Mouse (Mus musculus): ENCODE data around the gene Fam13a. TPM values are rescaled to one million over a fixed set of nuclear protein-coding genes. Genes with fewer than 3 reads are reported as not detected.

Gene Fam13a
- polyA plus RNA-seq, 1 experiment: 0.86 TPM

GRCm38 (mm10) chr6:58921623-58922022 is 102.7 kb downstream of the Fam13a start:
- no peak overlapping the region for H3K4me3 ChIP-seq (ENCODE audit: insufficient read depth, low read length)
- TF ChIP-seq CTCF (IDR thresholded peaks at IDR 0.05; ENCODE audit: borderline replicate concordance, insufficient read depth, low read length) (no peak), POLR2A (IDR thresholded peaks at IDR 0.05; ENCODE audit: low read depth, low read length) (no peak)
- H3K27ac ChIP-seq (ENCODE audit: insufficient read depth, low read length): no peak overlapping the region
- H3K4me1 ChIP-seq (ENCODE audit: control insufficient read depth, insufficient read depth, low read length): peaks cover 2% of the 10 kb centered on the region; the same call in 1 of the 2 replicates

GRCm38 (mm10) chr6:58920735-58921134 is 103.6 kb downstream of the Fam13a start:
- H3K4me1 ChIP-seq (ENCODE audit: control insufficient read depth, insufficient read depth, low read length): peaks cover 2% of the 10 kb centered on the region; the same call in 1 of the 2 replicates
- no peak overlapping the region for H3K27ac ChIP-seq (ENCODE audit: insufficient read depth, low read length)
- no peak overlapping the region for H3K4me3 ChIP-seq (ENCODE audit: insufficient read depth, low read length)
- TF ChIP-seq POLR2A (IDR thresholded peaks at IDR 0.05; ENCODE audit: low read depth, low read length): no peak
- no peak for TF ChIP-seq CTCF (IDR thresholded peaks at IDR 0.05; ENCODE audit: borderline replicate concordance, insufficient read depth, low read length)

- Histone ChIP-seq H3K27ac (ENCODE audit: insufficient read depth, low read length) (no peak overlapping the region), H3K4me3 (ENCODE audit: insufficient read depth, low read length) (no peak overlapping the region), H3K4me1 (ENCODE audit: control insufficient read depth, insufficient read depth, low read length) (no peaks in the 10 kb centered on the region)
- no peak for TF ChIP-seq POLR2A (IDR thresholded peaks at IDR 0.05; ENCODE audit: low read depth, low read length)
- TF ChIP-seq CTCF (IDR thresholded peaks at IDR 0.05; ENCODE audit: borderline replicate concordance, insufficient read depth, low read length): no peak
Observed at GRCm38 (mm10) chr6:58916498-58916897, 107.9 kb downstream of the Fam13a start.

GRCm38 (mm10) chr6:58913971-58914370 is 110.4 kb downstream of the Fam13a start:
- Histone ChIP-seq H3K4me1 (ENCODE audit: control insufficient read depth, insufficient read depth, low read length) (no peaks in the 10 kb centered on the region), H3K4me3 (ENCODE audit: insufficient read depth, low read length) (no peak overlapping the region), H3K27ac (ENCODE audit: insufficient read depth, low read length) (no peak overlapping the region)
- TF ChIP-seq CTCF (IDR thresholded peaks at IDR 0.05; ENCODE audit: borderline replicate concordance, insufficient read depth, low read length) (no peak), POLR2A (IDR thresholded peaks at IDR 0.05; ENCODE audit: low read depth, low read length) (no peak)

- Histone ChIP-seq H3K4me3 (ENCODE audit: insufficient read depth, low read length) (no peak overlapping the region), H3K4me1 (ENCODE audit: control insufficient read depth, insufficient read depth, low read length) (no peaks in the 10 kb centered on the region), H3K27ac (ENCODE audit: insufficient read depth, low read length) (no peak overlapping the region)
- TF ChIP-seq CTCF (IDR thresholded peaks at IDR 0.05; ENCODE audit: borderline replicate concordance, insufficient read depth, low read length): no peak
- no peak for TF ChIP-seq POLR2A (IDR thresholded peaks at IDR 0.05; ENCODE audit: low read depth, low read length)
Observed at GRCm38 (mm10) chr6:58913551-58913950, 110.8 kb downstream of the Fam13a start.

- TF ChIP-seq CTCF (IDR thresholded peaks at IDR 0.05; ENCODE audit: borderline replicate concordance, insufficient read depth, low read length) (no peak), POLR2A (IDR thresholded peaks at IDR 0.05; ENCODE audit: low read depth, low read length) (no peak)
- Histone ChIP-seq H3K4me3 (ENCODE audit: insufficient read depth, low read length) (no peak overlapping the region), H3K27ac (ENCODE audit: insufficient read depth, low read length) (no peak overlapping the region), H3K4me1 (ENCODE audit: control insufficient read depth, insufficient read depth, low read length) (no peaks in the 10 kb centered on the region)
Observed at GRCm38 (mm10) chr6:58912842-58913241, 111.5 kb downstream of the Fam13a start.

GRCm38 (mm10) chr6:58907791-58908190 is 116.6 kb downstream of the Fam13a start:
- Histone ChIP-seq H3K27ac (ENCODE audit: insufficient read depth, low read length) (no peak overlapping the region), H3K4me1 (ENCODE audit: control insufficient read depth, insufficient read depth, low read length) (no peaks in the 10 kb centered on the region), H3K4me3 (ENCODE audit: insufficient read depth, low read length) (no peak overlapping the region)
- TF ChIP-seq POLR2A (IDR thresholded peaks at IDR 0.05; ENCODE audit: low read depth, low read length) (no peak), CTCF (IDR thresholded peaks at IDR 0.05; ENCODE audit: borderline replicate concordance, insufficient read depth, low read length) (no peak)

GRCm38 (mm10) chr6:58907336-58907735 is 117.0 kb downstream of the Fam13a start:
- Histone ChIP-seq H3K27ac (ENCODE audit: insufficient read depth, low read length) (no peak overlapping the region), H3K4me1 (ENCODE audit: control insufficient read depth, insufficient read depth, low read length) (no peaks in the 10 kb centered on the region), H3K4me3 (ENCODE audit: insufficient read depth, low read length) (no peak overlapping the region)
- TF ChIP-seq CTCF (IDR thresholded peaks at IDR 0.05; ENCODE audit: borderline replicate concordance, insufficient read depth, low read length) (no peak), POLR2A (IDR thresholded peaks at IDR 0.05; ENCODE audit: low read depth, low read length) (no peak)

- Histone ChIP-seq H3K4me1 (ENCODE audit: control insufficient read depth, insufficient read depth, low read length) (no peaks in the 10 kb centered on the region), H3K27ac (ENCODE audit: insufficient read depth, low read length) (no peak within 1 kb of the TSS), H3K4me3 (ENCODE audit: insufficient read depth, low read length) (peak within 1 kb of the TSS; percentile 34)
- TF ChIP-seq CTCF (IDR thresholded peaks at IDR 0.05; ENCODE audit: borderline replicate concordance, insufficient read depth, low read length) (no peak), POLR2A (IDR thresholded peaks at IDR 0.05; ENCODE audit: low read depth, low read length) (no peak)
Observed at GRCm38 (mm10) chr6:58906852-58907261, 117.5 kb downstream of the Fam13a start, which contains the start of gene Nap1l5. Gene Nap1l5 (minus strand): TSS chr6:58907076.

GRCm38 (mm10) chr6:58904551-58904950 is 119.8 kb downstream of the Fam13a start:
- TF ChIP-seq CTCF (IDR thresholded peaks at IDR 0.05; ENCODE audit: borderline replicate concordance, insufficient read depth, low read length): no peak
- no peaks in the 10 kb centered on the region for H3K4me1 ChIP-seq (ENCODE audit: control insufficient read depth, insufficient read depth, low read length)

GRCm38 (mm10) chr6:58903171-58903570 is 121.2 kb downstream of the Fam13a start:
- no peak overlapping the region for H3K27ac ChIP-seq (ENCODE audit: insufficient read depth, low read length)
- H3K4me1 ChIP-seq (ENCODE audit: control insufficient read depth, insufficient read depth, low read length): no peaks in the 10 kb centered on the region
- no peak overlapping the region for H3K4me3 ChIP-seq (ENCODE audit: insufficient read depth, low read length)
- no peak for TF ChIP-seq POLR2A (IDR thresholded peaks at IDR 0.05; ENCODE audit: low read depth, low read length)
- no peak for TF ChIP-seq CTCF (IDR thresholded peaks at IDR 0.05; ENCODE audit: borderline replicate concordance, insufficient read depth, low read length)

More at GRCm38 (mm10) chr6:58904551-58904950, 119.8 kb downstream of the Fam13a start:
- no peak overlapping the region for H3K27ac ChIP-seq (ENCODE audit: insufficient read depth, low read length)
- no peak overlapping the region for H3K4me3 ChIP-seq (ENCODE audit: insufficient read depth, low read length)
